Mouse (Mus musculus) bone marrow macrophage, adult 2 months (primary cell): ENCODE data around the gene Ttll3. TPM values are rescaled to one million over a fixed set of nuclear protein-coding genes. Genes with fewer than 3 reads are reported as not detected.

Experiments
- H3K27ac ChIP-seq: 2 replicates; pipeline ENCODE4 v1.5.1; 2012; ENCODE audit warnings: low read depth, low read length; ENCODE audit not compliant: insufficient read depth
- H3K4me1 ChIP-seq: 2 replicates; pipeline ENCODE4 v1.6.1; 2012; ENCODE audit warnings: low read length; ENCODE audit not compliant: control insufficient read depth, insufficient read depth
- H3K4me3 ChIP-seq: 2 replicates; pipeline ENCODE4 v1.5.1; 2012; ENCODE audit warnings: mild to moderate bottlenecking, low read length, moderate library complexity; ENCODE audit not compliant: insufficient read depth
- CTCF ChIP-seq: IDR thresholded peaks from 2 replicates; pipeline ENCODE4 v1.5.1; 2012; ENCODE audit warnings: low read depth, mild to moderate bottlenecking, low read length, moderate library complexity
- POLR2A ChIP-seq: IDR thresholded peaks from 2 replicates; pipeline ENCODE4 v1.6.1; 2012; ENCODE audit warnings: mild to moderate bottlenecking, low read depth, low read length, borderline replicate concordance
- polyA plus RNA-seq: library from polyadenylated mRNA; stranded (reverse); fragments of >200 nt; gene quantifications from 2 replicates; pipeline ENCODE4 v1.2.4, GENCODE M21; 2012; ENCODE audit not compliant: missing spikeins, insufficient read depth, insufficient read length

Gene Ttll3
- polyA plus RNA-seq, 1 experiment, result 12.5 TPM

DNA sequence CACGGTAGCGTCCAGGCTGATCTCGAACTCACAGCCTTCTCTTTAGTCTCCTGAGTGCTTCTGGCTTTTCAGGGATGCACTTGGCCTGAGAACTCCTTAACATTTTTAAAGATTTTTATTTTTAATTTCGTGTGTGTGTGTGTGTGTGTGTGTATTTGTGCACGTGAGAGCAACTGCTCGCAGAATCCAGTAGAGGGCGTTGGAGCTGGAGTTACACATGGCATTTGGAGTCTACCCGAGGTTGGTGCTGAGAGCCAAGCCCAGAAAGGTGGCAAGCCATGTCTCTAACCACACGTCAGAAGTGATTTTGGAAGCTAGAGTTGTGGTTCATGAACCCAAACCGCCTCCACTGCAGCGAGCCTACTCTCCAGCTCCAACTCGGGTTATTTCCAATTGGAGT lies 54.0 kb downstream of the Ttll3 start:
- peaks cover 10% of the 10 kb centered on the region for H3K4me1 ChIP-seq
- peak; percentile 47; the same call in 1 of the 2 replicates for TF ChIP-seq CTCF
- TF ChIP-seq POLR2A, result no peak
- no peak overlapping the region for H3K27ac ChIP-seq
- H3K4me3 ChIP-seq, result peak overlapping the region; percentile 63

DNA sequence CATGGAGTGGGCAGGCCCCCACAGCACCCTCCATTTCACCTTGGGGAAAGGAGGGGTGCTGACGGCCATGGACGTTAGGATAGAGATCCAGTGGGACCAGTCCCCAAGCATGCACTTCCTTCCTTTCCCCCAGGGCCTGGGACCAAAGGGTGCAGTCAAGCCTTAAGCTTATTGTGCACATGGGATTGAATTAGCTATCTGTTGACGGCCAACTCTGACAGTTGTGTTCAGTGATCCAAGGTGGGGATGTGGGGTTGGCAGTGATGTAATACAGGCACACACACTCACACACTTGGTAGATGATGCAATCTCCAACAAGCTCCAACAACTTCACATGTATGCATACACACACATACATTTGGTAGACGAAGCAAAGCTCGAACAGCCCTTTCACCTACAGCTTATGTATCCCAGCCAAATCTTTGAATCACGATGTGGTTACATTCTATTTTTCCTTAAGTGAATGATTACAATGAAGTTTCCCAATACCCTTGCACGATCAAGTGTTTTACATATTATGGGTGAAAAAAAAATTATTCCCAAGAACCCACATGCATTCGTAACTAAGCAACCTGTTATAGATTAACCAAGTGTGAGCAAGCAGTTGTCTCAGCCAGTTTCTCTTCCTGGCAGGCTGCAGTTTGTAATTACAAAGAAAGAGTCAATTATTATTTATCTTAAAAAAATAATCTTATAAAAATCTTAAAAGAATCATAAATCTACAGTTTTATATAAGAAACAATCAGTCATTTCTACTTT lies 55.3 kb downstream of the Ttll3 start:
- Histone ChIP-seq H3K4me3 (no peak overlapping the region), H3K27ac (no peak overlapping the region), H3K4me1 (peaks cover 10% of the 10 kb centered on the region)
- no peak for TF ChIP-seq CTCF
- no peak for TF ChIP-seq POLR2A

DNA sequence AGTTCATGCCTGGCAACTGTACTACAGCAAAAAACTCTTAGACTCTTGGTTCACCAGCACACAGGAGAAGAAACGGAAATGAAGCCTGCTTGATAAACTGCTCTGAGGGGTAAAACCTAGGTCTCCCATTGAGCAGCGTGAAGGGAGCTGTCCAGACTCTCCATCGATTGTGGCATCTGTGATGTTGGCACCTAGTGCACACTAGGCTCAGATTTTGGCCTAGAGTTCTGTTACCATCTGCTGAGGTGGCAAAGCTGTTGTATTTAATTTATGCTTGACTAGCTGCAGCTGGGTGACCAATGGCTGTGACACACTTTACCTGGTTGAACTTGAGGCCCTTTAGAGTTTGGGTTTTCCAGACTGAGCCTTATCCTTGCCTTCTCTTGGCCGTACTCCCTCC lies 58.6 kb downstream of the Ttll3 start:
- Histone ChIP-seq H3K27ac (no peak overlapping the region), H3K4me3 (no peak overlapping the region), H3K4me1 (peaks cover 7% of the 10 kb centered on the region)
- TF ChIP-seq POLR2A, result no peak

DNA sequence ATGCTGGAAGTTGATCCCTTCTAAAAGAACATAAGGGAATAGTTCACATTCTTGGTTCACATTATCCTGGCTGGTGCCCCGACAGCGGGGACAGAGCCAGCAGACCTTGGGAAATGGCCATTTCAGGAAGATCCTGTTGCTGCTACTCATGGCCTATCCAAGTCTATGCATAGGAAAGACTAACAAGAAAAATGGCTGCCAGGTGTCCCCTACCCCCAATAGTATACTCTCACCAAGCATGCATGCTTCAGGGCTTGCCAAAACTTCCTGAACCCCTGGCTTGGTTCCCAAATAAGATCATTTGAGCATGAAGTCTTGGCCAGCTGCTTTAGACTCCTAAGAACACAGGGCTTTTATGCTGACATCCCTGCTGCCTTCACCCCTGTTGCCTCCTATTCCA lies 62.8 kb downstream of the Ttll3 start:
- no peak overlapping the region for H3K4me3 ChIP-seq
- H3K27ac ChIP-seq, result no peak overlapping the region
- no peak for TF ChIP-seq POLR2A
- no peak for TF ChIP-seq CTCF

DNA sequence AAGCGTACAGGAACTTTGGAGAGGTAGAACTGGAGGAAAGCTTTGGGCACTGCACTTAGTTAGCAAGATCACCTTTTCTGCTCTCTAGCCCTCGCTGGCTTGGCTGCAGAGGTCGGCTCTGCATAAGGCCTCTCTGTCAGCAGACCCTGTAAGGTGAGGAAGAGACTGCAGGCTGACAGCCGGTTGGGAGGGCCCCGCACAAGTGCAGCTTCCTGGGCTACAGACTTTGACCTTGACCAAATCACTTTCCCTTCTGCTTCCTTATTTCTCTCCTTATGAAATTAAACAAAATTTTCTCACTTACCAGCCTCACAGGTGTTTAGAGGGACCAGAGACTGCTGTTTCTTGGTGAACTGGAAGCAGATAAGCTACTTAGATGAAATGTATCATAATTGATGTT lies 65.9 kb downstream of the Ttll3 start:
- H3K4me3 ChIP-seq, result no peak overlapping the region
- peaks cover 6% of the 10 kb centered on the region for H3K4me1 ChIP-seq
- no peak overlapping the region for H3K27ac ChIP-seq
- TF ChIP-seq CTCF (no peak), POLR2A (no peak)

More for the DNA sequence above, 62.8 kb downstream of the Ttll3 start:
- peaks cover 6% of the 10 kb centered on the region for H3K4me1 ChIP-seq

DNA sequence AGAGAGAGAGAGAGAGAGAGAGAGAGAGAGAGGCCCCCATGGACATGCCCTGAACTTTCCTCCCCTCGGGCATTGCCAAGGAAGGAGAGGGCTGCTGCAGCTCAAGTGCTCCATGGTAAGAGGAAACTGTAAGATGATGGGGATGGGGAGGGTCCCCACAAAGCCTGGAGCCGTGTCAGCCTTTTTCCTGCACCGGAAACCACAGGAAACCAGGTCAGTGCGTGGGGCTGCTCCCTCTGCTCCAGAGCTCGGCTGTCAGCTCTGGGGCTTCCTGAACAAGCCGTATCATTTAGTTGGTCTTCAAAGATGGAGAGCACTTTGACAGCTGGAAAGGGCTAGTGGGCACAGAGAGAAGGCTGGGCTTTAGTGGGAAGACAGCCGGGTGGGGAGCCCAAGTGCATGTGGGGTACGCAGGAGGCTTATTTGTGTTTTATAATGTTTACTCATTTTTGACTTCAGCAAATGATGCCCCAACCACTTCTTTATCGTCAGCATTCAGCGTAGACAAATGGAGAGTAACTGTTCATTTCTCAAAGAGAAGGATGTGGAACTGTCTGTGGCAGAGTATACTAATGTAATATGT lies 69.0 kb downstream of the Ttll3 start, which contains the start of gene Il17re:
Gene Il17re (plus strand): TSS at position 533 of the 583 bp plus-strand sequence.
- Histone ChIP-seq H3K4me3 (no peak within 1 kb of the TSS), H3K27ac (no peak within 1 kb of the TSS), H3K4me1 (peaks cover 6% of the 10 kb centered on the region)
- TF ChIP-seq CTCF (no peak), POLR2A (no peak)

DNA sequence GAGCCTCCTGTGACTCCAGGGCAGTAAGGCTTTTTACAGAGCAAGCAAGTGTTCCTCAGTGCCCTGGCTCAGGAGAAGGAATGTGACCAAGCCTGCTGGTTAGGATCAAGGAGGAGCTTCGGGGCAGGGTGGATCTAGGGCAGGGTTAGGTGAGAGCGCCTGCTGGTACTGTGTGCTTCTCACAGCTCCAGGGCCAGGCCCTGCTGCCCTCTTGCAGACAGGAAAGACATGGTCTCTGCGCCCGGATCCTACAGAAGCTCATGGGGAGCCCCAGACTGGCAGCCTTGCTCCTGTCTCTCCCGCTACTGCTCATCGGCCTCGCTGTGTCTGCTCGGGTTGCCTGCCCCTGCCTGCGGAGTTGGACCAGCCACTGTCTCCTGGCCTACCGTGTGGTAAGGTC lies 69.6 kb downstream of the Ttll3 start:
- H3K4me3 ChIP-seq, result no peak overlapping the region
- H3K4me1 ChIP-seq, result peaks cover 6% of the 10 kb centered on the region
- H3K27ac ChIP-seq, result no peak overlapping the region
- no peak for TF ChIP-seq CTCF
- TF ChIP-seq POLR2A, result no peak

DNA sequence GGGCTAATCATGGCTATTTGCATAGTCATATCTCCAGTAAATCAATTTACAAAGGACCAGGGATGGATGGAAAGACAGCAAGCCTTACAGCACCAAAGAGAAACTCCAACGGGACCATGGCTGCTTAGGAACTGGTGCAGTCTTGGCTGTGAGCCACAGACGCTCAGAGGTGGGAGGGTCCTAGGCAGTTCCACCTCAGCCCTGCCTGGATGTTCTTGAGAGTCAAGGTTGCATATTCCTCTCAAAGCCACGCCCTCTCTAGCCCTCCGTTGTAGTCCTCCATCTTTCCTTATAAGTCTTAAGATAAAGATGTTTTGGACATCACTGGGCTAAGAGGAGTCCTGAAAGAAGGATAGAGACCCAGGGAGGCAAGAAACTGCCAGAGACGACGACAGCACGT lies 75.0 kb downstream of the Ttll3 start:
- Histone ChIP-seq H3K4me1 (peaks cover 3% of the 10 kb centered on the region), H3K4me3 (no peak overlapping the region)
- TF ChIP-seq POLR2A, result no peak
- no peak for TF ChIP-seq CTCF

More for the DNA sequence above, 75.0 kb downstream of the Ttll3 start:
- H3K27ac ChIP-seq, result no peak overlapping the region

Other genes starting within 250 kb of the Ttll3 start
- 0.81 TPM in 1 of 2 replicates, not detected in the other for gene Lhfpl4, start 193.9 kb upstream of the Ttll3 start, polyA plus RNA-seq
- 59.2 and 60.2 TPM in 2 replicates for gene Mtmr14, start 151.4 kb upstream of the Ttll3 start, polyA plus RNA-seq
- not detected in 2 replicates for gene Cpne9, start 107.0 kb upstream of the Ttll3 start, polyA plus RNA-seq
- gene Brpf1, start 82.1 kb upstream of the Ttll3 start, polyA plus RNA-seq, result 31.6 and 34.1 TPM in 2 replicates
- gene Ogg1, start 62.3 kb upstream of the Ttll3 start, polyA plus RNA-seq, result 14.9 and 15.0 TPM in 2 replicates
- 216 and 226 TPM in 2 replicates for gene Camk1, start 45.3 kb upstream of the Ttll3 start, polyA plus RNA-seq
- 28.6 and 30.2 TPM in 2 replicates for gene Tada3, start 11.4 kb upstream of the Ttll3 start, polyA plus RNA-seq
- 503 and 507 TPM in 2 replicates for gene Arpc4, start 11.1 kb upstream of the Ttll3 start, polyA plus RNA-seq
- 4.6 and 6.5 TPM in 2 replicates for gene Rpusd3, start 30.1 kb downstream of the Ttll3 start, polyA plus RNA-seq
- 0.32 TPM in 1 of 2 replicates, not detected in the other for gene Cidec, start 46.5 kb downstream of the Ttll3 start, polyA plus RNA-seq
- gene Jagn1, start 53.3 kb downstream of the Ttll3 start, polyA plus RNA-seq, result 28.4 and 31.5 TPM in 2 replicates
- 0.47 TPM in 1 of 2 replicates, not detected in the other for gene Il17re, start 69.2 kb downstream of the Ttll3 start, polyA plus RNA-seq
- not detected in 2 replicates for gene Il17rc, start 82.2 kb downstream of the Ttll3 start, polyA plus RNA-seq
- gene Creld1, start 94.0 kb downstream of the Ttll3 start, polyA plus RNA-seq, result 22.0 and 23.9 TPM in 2 replicates
- not detected in 2 replicates for gene Prrt3, start 112.7 kb downstream of the Ttll3 start, polyA plus RNA-seq
- gene Emc3, start 142.4 kb downstream of the Ttll3 start, polyA plus RNA-seq, result 82.6 and 88.7 TPM in 2 replicates
- 6.9 and 7.8 TPM in 2 replicates for gene Fancd2, start 142.4 kb downstream of the Ttll3 start, polyA plus RNA-seq
- gene Fancd2os, start 211.5 kb downstream of the Ttll3 start, polyA plus RNA-seq, result not detected in 2 replicates
- gene Brk1, start 215.5 kb downstream of the Ttll3 start, polyA plus RNA-seq, result 300 and 316 TPM in 2 replicates
- 27.7 and 30.8 TPM in 2 replicates for gene Vhl, start 234.7 kb downstream of the Ttll3 start, polyA plus RNA-seq
- 54.3 and 57.5 TPM in 2 replicates for gene Irak2, start 249.2 kb downstream of the Ttll3 start, polyA plus RNA-seq